Mouse (Mus musculus): ENCODE measurements around the gene Tanc1.

DNA sequence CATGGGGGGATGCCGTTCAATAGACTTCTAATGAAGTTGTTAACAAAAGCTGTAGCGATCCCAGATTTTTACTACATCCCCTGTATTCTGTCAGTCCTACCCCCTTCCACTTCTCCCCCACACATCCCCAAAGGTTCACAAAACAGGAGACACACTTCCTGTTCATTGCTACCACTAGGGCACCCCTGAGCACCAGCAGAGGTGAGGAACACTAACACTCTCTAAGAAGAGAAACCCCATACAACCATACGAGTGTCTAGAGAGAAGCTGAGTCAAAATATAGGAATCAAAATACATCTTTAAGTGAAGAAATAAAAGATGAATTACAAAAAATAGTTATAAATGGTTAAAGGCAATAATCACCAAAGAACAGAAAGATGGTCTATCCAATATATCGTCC lies 49.6 kb upstream of the Tanc1 start:
- no peak for TF ChIP-seq GATA1 (IDR thresholded peaks at IDR 0.05; ENCODE audit: borderline replicate concordance, low read length)
- TF ChIP-seq FLI1 (IDR thresholded peaks at IDR 0.05; ENCODE audit: low read length) = no peak
